Mouse (Mus musculus) ES-Bruce4 (cell line): ENCODE measurements at regions not wholly inside any gene's neighbourhood (a gene's known extent, or its start where the extent isn't known, plus 50 kb on each side); places are given as distances from the start of the nearest gene placed in this dataset.

Source experiments
- CTCF ChIP-seq: IDR thresholded peaks from one replicate; pipeline ENCODE4 v1.8.1; 2011; ENCODE audit warnings: low read depth, low read length
- EP300 ChIP-seq: IDR thresholded peaks from 2 replicates; pipeline ENCODE4 v1.6.1; 2011; ENCODE audit warnings: low read depth, low read length; ENCODE audit not compliant: insufficient read depth
- POLR2A ChIP-seq: IDR thresholded peaks from one replicate; pipeline ENCODE4 v1.8.1; 2011; ENCODE audit warnings: low read length; ENCODE audit not compliant: insufficient read depth

DNA sequence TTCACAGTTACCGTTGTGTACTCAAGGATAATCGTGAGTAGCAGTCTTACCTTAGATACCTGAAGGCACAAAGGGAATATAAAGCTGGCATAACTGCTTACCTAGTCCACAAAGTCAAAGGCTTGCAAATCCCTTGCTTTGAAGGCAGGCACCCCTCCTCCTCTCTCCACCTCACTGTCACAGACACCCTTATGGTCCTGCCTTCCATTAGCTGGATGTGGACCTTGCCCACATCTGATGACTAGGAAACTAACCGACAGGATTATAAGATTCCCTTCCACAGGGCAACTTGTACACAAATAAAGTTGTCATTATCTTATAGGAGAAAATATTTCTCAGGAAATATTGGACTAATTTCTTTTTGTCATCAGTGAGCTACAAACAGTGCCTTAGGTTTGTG lies 114.4 kb upstream of the Atp2b1 start:
- TF ChIP-seq POLR2A (no peak), EP300 (no peak), CTCF (no peak)
